Mouse (Mus musculus): ENCODE data around the gene Cfap298.

Gene Cfap298

DNA sequence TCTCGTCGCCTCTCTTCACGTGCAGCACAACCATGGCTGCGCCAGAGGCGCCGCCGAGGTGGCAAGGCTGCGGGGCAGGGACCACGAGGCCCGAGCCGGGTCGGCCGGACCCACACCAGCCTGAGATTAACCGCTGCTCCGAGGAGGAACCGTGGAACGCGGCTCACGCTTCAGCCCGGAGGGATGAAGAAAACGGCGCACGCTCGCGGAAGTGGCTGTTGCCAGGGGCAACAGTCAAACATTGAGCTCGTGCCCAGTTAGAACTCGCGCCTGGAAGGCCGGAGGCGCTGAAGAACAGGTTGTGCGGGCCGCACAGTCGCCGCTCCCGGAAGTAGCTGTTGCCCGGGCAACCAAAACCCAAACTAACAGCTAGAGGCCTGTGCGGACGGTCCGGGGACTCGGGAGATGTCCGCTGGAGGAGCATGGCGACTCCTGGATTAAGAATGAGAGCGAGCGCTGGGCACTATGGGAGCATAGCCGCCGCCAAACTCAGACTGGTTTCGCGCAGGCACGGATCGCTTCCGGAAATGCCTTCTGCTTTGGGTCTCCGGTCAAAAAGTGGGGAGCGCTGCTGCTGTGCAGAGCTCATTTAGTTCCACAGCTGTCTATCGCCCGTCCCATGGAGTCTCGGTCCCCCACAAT lies at the start of gene Cfap298:
Gene Cfap298 (minus strand): TSS at position 428 of the 642 bp plus-strand sequence.
- DNase-seq (ENCODE audit: low spot score) = peak; percentile 89

DNA sequence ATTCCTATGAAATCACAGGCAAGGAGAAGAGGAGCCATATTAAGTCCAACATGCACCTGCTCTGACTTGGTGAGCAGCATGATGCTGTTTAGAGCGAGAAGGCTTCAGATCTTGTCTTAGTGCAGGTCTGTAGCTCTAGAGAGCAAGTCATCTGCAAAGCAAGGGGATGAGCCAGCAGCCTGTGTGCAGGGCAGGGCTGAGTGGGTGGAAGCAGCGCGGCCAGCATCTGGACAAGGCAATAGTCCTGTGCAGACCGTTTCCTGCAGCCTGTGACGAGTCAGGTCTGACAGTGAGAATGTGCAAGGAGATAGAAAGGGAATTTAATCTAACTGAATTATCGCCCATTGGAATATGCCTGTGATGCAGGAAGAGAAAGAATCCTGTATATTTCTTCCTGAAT lies 36.1 kb upstream of the Cfap298 start:
- DNase-seq (ENCODE audit: low spot score) = no peak

DNA sequence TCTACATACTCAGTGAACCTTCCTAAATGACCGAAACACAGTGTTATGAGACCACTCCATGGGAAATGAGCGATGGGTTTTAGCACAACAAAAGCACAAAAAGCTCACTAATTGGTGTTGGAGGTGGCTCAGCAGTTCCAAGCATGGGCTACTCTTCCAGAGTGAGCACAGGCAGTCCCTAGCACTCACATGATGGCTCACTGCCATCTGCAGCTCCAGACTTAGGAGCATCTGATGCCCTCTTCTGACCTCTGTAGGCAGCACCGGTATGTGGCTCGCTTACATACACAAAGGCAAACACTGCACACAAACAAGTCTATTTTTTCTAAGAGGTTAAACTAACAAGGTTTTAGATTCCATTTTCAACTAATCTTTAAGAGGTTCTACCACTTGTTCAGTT lies 31.3 kb upstream of the Cfap298 start:
- no peak for DNase-seq (ENCODE audit: low spot score)

DNA sequence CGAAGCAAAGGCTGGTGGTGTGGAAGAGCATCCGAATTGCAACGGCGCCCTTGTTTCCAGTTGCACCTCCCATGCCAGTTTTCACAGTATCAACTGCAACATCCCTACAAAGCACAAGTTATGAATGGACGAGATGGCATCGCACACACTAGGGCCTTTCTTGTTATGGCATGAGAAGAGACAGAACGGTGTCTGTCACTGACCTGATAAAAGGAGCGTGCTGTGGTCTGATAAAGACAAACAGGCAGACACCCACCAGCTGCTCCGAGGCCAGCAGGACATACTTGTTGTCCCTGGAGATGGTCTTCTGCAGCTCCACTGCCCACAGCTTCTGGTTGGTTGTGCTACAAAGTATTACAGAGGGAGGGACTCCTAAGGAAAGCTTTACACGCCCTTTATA lies 29.4 kb upstream of the Cfap298 start:
- no peak for DNase-seq (ENCODE audit: low spot score)

DNA sequence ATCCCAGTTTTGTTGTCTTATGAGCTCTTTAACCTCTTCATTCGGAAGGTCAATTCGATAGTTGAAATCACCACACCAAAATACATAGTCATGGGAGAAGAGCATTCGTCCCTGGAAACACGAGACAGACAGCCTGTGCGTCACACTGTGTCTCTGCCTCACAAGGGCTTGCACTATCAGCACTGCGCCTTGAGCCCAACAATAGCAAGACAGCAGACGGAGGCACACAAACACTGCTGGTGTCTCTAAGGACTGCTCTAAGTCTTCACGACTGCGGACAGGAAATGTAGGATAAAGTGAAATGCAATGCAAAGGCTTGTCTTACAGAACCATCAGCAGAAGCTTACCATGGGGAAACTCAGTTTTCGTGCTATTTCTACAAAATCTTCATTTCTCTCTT lies 29.0 kb upstream of the Cfap298 start:
- no peak for DNase-seq (ENCODE audit: low spot score)

DNA sequence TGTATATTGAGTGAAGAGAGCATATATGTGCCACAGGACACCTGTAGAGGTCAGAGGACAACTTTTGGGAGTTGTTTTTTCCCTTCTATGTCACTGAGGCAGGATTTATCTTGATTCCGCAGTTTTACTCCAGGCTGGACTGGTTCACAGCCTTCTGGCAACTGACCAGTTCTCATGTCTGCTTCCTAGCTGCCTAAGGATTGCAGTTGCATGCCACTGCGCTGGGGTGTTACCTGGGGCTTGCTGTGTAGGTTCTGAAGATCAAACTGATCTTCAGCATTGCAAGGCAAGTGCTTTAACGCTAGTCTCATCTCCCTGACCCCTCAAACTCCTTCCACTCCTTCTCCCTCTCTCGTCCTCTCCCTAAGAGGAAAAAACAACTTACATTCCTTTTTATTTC lies 28.3 kb upstream of the Cfap298 start:
- no peak for DNase-seq (ENCODE audit: low spot score)

DNA sequence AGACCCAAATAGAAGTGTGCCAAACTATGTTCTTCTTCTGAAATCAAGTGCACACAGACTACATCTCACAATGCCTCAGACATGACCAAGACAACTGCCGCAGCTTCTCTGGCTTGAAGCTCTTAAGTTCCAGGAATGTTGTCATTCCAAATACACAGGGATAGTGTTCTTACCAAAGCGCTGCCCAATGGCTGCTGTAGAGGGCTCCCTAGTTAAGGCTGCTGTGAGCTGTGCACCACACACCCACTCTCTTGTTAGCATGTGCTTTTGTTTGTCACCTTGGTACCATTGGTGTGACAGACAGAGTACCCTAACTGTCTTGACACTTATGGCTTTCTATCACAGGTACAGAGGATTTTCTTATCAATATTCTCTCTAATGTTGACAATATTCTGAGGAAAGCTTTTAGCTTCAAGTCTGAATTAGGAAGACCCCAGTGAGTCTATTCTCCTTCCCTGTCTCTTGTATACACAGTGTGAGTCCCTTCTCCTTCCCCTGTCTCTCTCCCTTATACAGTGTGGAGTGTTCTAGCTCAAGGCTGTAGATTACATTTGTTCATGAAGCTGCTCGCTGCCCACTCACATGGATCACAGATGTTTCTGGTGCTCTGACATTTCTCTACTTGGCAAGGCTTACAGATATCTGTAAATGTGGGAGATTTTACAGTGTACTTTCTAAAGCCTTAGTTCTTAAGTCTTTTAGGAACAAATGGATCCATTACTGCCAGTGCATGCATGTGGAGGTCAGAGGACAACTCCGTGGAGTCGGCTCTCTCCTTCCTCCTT lies 23.6 kb upstream of the Cfap298 start:
- DNase-seq (ENCODE audit: low spot score) = no peak

DNA sequence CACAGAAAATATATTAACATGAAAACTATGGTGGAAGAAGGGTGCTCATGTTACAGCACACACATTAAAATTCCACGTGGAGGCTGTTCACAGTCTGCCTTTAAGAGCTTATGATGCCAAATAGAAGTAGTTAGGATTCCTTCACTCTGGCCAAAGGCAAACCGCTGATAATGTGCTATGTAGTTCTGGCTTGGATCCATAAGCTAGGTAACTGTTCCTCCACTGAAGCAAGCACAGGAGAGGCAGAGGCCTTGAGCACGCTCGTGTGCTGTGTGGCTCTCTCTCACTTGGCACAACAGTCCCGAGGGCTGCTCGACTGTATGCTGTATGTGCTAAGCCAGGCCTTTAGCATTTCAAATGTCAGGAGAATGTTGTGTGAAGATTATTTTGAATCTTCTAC lies 20.6 kb upstream of the Cfap298 start:
- no peak for DNase-seq (ENCODE audit: low spot score)

DNA sequence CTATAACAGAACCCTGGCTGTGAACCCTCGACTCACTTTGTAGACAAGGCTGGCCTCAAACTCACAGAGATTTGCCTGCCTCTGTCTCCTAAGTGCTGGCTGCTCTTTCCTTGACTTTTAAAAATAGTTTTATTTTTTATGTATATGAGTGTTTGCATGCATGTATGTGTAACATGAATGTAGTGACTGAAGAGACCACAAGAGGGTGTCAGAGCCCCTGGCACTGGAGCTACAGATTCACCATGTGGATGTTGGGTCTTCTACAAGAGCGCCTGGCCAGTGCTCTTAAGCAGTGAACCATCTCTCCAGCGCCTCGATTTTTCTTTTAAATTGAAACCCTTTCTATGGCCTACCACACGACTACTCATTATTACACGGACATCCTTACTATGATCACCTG lies 18.9 kb upstream of the Cfap298 start:
- DNase-seq (ENCODE audit: low spot score) = no peak

DNA sequence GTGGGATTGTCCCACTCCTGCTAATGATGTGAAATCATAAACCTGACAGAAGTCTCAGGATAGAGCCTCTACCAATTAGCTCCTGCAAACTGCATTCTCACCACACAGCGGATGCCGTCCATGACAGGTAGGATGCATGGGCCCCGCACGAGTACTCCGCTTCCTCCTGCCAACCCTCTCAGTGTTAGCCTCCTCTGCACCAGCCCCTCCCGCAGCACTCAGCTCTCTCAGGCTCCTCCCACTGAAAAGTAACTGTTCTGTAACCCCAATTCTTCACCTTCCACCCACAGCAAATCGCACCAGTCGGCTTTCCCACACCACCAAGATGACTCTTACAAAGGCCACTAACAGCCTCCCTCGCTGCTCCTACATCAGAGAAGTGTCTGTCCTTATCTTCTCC lies 18.2 kb upstream of the Cfap298 start:
- DNase-seq (ENCODE audit: low spot score) = no peak

DNA sequence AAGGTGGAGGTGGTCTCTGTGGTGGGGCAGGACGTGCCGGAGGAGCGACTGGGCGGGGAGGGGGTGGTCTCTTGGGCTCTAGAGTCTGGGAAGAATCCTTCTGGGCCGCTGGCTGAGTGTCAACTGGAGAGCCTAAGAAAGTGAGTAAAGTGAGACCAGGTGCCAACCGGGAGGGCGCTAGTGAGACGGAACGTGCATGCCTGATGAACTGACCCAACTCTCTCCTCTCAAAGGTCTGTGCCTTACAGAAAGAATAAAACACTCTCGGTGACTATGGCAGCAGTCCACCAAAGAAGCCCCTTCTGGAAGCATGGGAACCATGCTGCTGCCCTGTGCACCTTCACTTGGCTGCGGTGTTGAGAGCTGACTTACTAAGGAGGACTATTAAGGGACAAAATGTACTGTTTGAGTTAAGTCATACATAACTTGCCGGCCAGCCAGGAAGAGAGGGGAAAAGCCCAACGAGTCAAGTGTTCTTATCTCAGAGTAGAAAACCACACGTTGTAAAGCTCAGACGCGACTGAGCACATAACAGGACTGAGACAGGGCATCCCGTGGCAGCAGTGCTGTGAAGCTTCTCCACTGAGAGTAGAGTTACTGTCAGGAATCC lies 15.5 kb upstream of the Cfap298 start:
- no peak for DNase-seq (ENCODE audit: low spot score)

DNA sequence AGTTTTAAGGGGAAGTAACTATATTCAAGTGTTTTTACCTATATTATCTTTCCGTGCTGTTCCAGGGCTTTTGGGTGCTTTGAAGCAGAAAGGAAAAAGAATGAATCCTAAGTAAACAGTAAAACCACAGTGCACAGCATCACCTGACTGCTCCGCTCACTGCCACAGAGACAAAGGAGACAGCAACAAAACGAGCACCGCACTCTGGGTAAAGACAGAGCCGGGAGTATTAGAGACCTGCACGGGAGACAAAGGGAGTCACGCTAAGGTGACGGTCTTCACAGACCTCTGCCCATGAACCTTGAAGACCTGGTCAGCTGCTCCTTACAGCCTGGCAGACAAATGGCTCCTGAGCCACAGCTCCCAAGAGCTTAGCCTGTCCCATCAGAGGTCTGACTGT lies 12.1 kb upstream of the Cfap298 start:
- DNase-seq (ENCODE audit: low spot score) = no peak

DNA sequence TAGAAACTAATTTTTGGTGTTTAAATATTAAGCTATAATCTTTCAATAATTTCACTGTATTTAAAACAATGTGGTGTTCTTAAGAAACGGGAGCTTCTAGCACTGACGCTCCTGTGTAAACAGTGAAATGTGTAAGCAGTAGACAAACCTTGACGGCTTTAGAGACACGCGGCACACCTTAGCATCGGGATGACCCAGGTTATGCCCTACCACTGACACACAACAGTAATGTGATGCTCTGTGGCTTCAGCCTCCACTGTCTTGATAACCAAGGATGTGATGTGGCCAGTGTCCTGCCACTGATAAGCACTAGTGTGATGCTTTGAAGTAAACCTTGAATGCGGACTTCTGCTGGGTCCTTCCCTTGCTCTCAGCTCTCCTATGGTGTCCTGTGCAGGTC lies 6.3 kb upstream of the Cfap298 start:
- no peak for DNase-seq (ENCODE audit: low spot score)

DNA sequence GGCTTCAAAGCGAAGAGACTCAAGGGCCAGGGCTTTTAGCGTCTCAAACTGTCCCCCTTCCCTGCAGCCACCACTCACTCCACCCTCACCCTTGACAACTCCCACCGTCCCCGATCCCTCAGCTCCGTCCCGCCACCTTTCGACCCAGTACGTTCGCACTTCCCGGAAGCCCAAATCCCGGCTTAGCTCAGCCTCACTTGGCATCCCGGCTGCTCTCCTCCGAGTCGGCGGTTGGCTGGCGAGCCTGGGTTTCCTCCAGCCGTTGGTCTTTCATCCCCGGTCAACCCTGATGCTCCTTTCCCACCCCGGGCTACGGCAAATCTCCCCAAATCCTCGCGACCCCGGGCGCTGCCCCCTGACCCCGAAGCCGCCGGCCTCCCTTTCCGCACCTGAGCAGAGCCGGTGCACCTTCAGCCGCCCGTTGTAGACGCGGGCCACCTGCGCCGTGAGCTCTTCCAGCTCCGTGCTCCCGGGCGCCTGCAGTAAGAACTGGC lies 674 bp downstream of the Cfap298 start:
- peak; percentile 46 for DNase-seq (ENCODE audit: low spot score)

DNA sequence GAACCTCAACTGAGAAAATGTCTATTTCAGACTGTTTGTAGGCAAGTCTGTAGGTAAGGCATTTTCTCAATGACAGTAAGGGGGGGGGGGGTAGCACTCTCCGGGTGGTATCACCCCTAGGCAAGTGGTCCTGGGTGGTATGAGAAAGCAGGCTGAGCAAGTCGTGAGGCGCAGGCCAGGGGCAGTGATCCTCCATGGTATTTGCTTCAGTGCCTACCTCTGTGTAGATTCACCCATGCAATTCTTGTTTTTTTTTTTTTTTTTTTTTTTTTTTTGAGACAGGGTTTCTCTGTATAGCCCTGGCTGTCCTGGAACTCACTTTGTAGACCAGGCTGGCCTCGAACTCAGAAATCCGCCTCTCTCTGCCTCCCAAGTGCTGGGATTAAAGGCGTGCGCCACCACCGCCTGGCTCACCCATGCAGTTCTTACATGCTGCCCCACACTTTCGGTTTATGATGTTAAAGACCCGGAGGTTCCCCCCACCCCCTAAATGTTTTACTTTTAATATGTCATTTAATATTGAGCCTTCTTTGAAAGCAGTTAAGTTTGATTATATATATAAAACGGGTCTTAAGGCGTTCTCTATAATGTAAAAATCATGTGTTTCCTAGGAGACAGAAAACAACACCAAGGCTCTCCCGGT lies 1.3 kb downstream of the Cfap298 start:
- DNase-seq (ENCODE audit: low spot score) = no peak

DNA sequence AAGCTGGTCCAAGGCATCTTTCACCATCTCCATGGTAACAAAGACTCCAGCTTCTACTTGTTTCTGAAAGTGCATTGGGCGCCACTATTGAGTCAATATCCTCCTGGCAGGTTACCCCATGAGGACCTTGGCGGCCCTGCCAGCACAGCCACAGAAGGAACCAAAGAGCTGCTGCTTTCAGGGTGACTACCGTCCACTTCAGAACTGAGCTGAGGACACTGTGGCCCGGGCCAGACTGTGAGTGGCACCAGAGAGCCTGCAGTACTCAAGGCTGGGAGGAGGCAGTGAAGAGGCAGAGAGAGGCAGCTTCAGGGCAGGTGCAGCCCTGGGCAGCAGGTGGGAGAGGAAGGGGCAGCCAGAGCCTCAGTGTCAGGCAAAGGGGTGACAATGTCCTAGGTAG lies 7.5 kb downstream of the Cfap298 start:
- no peak for DNase-seq (ENCODE audit: low spot score)

DNA sequence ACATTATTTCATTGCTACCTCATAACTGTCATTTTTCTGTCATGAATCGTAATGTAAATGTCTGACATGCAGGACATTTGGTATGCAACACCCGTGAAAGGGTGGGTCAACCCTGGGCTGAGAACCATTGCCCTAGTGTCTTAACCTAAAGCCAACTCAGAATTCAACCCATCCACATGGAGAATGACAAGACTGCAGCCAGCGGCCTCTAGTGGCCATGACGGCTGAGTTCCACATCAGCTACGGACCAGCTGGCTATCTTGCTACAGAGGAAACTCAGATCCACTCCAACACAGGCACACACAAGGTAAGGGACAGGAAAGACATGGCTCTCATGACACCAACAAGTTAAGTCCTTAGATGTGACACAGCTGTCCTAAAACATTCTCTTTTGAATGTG lies 9.5 kb downstream of the Cfap298 start:
- DNase-seq (ENCODE audit: low spot score) = peak; percentile 51

DNA sequence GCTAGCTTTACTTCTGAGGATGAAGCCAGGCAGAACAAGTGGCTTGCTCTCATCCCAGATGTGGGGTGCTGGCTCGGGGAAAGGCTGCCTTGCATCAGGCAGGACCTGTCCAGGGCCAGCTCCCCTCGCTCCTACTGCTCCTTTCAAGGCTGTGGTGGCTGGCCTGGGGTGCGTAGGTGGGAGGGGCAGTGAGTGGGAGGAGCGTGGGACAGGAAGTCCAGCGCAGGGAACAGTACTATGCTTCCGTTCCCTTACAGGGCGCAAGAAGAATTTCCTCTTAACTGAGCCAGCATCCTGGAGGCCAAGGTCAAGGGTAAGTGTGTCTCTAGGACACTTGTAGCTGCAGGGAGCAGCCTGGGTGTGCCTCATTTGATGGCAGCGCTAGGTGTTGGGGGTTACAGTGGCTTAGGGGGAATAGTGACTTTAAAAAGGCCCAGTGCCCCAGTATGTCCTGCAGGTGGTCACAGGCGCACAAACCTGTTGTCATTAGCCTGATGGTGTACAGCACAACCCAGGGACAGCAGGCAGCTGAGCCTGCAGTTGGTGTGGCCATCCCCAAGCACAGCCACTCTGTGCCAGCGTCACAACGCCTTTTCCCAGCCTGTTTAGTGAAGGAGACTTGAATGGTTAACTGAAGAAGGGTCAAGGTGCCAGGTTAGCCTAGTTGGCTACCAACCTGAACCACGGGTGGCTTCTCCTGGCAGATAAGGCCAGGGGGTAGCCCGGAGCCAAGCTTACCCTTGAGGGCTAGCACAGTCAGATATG lies 10.1 kb downstream of the Cfap298 start:
- no peak for DNase-seq (ENCODE audit: low spot score)

DNA sequence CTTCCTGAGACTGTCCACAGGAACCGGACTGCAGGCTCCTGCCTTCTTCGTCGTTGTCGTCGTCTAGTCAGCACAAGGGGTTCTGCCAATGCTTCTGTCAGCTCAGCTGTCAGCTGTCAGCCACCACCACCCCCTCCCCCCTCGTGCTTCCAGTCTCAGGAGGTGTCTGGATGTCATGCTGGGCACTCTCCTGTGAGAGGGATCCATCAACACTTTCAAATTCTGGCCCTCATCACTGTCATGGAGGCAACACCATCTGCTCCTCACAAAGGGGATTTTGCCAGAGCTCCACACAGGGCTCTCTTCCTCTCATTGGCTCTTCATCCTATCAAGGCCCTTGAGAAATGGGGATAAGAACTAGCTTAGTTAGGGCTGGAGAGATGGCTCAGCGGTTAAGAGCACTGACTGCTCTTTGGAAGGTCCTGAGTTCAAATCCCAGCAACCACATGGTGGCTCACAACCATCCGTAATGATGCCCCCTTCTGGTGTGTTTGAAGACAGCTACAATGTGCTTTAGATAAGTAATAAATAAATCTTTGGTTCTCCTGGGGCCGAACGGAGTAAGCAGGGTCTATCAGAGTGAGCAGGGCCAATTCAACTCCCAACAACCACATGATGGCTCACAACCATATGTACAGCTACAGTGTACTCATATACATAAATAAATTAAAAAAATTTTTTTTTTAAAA lies 13.3 kb downstream of the Cfap298 start:
- no peak for DNase-seq (ENCODE audit: low spot score)

DNA sequence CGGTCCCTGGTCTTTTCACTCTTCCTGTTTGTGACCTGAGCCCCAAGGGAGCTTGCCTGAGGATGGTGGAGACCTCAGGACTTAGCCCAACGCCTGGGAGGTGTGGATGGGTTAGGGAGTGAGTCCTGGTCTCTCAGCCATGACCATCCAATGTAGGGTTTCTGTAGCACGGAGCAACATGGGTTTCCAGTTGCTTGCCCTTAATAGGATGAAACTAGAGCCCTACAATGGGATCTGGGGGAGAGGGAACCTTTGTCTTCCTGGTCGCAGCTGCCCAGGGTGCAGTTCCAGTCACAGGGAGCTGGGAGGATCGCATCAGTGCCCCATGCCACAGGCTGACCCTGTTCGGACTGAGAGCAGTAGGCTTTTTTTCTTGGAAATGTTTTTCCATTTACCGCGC lies 17.8 kb downstream of the Cfap298 start:
- no peak for DNase-seq (ENCODE audit: low spot score)

DNA sequence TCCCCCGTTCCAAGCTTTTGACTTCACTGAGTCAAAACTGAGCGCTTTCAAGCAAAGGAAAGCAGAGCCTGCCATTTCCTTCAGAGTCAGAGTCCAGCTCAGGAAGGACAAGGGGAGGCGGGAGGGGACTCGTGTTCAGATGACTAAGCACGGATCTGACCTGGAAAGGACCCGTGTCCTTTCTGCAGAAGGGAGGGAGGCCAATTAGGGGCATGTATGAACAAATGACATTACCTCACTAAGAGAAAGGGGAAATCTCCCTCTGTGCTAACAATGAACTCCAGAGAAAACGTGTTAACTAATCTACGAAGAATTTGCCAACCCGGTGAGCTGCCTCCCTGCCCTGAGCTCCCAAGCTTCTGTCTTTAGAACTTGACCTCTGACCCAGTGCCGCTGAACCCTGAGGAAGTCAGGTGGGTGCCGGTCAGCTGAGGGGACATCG lies 18.9 kb downstream of the Cfap298 start:
- DNase-seq (ENCODE audit: low spot score) = peak; percentile 14
